Comparison of ENCODE assay signal across 9 mouse cellular contexts in the genomic region with DNA sequence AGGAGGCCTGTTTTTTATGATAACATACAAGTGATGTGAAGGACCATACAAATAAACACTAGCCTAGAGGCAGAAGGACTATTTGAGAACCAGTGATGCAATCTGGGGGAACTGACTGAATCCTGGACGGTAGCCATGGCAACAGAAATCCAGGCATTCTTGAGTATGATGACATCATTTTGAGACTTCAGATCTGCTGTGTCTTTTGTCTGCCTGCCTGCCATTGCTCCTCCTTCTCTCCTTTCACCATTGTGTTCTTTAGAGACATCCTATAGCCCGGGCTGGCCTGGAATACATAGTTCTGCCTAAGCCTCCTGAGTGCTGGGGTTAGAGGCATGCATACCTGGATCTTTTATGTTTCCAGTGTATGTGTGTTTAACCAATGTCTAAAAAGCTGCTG.
DNase-seq lines count a peak whose midpoint lies in the region; ATAC-seq and TF ChIP-seq lines count a peak whose summit lies in the region.
"Had no signal": no experiment of that assay in that cellular context is flagged by ENCODE, and none has a peak within 500 bp of the region (broad histone marks: within the 10 kb centered on the region; RNA-seq: fewer than 3 reads in every experiment).

No protein-coding gene starts in this region.

- DNase-seq in layer of hippocampus, adult 11-12 months (ENCODE audit: low spot score) = peak; percentile 18
- no peak for DNase-seq in layer of hippocampus, postnatal 25 days (ENCODE audit: extremely low spot score in 1 of 2, low spot score in 1 of 2)
- peak; percentile 20 for DNase-seq in embryonic facial prominence, embryonic 10.5 days (ENCODE audit: low spot score)
- DNase-seq in layer of hippocampus, postnatal 14 days (ENCODE audit: low spot score in 2 of 2) = peak; percentile 8 to 15
- no peak for DNase-seq in gastrocnemius, adult 8-10 months (ENCODE audit: low spot score in 2 of 2)
- no peak for DNase-seq in gastrocnemius, postnatal 36 days

- intact Hi-C loops in gastrocnemius, postnatal 36 days (cut with DNase I) = no loop called here

- no peaks in the 10 kb centered on the region for H3K36me3 ChIP-seq in embryonic facial prominence, embryonic 10.5 days (replicated peaks)
- no peaks in the 10 kb centered on the region for H3K36me3 ChIP-seq in myocyte (ENCODE audit: control insufficient read depth, insufficient read depth)
- H3K36me3 ChIP-seq: neural tube, embryonic 12.5 days had no signal

- no peaks in the 10 kb centered on the region for H3K79me2 ChIP-seq in myocyte (ENCODE audit: control insufficient read depth, insufficient read depth)

- no peak overlapping the region for H3K27ac ChIP-seq in embryonic facial prominence, embryonic 10.5 days (replicated peaks)
- H3K27ac ChIP-seq: neural tube, embryonic 12.5 days had no signal

- H3K27me3 ChIP-seq in embryonic facial prominence, embryonic 10.5 days (replicated peaks; ENCODE audit: low read depth, poor library complexity, severe bottlenecking) = no peaks in the 10 kb centered on the region
- no peaks in the 10 kb centered on the region for H3K27me3 ChIP-seq in myocyte (ENCODE audit: control insufficient read depth, insufficient read depth, insufficient read length)
- H3K27me3 ChIP-seq: neural tube, embryonic 12.5 days had no signal

- H3K9me3 ChIP-seq in embryonic facial prominence, embryonic 10.5 days = no peaks in the 10 kb centered on the region
- H3K9me3 ChIP-seq: neural tube, embryonic 12.5 days had no signal

- 61% methylated on average over 2 of the region's 2 CpGs for WGBS in embryonic facial prominence, embryonic 10.5 days

- no peak for TF ChIP-seq POLR2A in myocyte (IDR thresholded peaks at IDR 0.05; ENCODE audit: insufficient read length, low read depth)

- no peak overlapping the region for H3K4me2 ChIP-seq in myocyte (ENCODE audit: low read depth)
- H3K4me2 ChIP-seq: neural tube, embryonic 12.5 days had no signal

- no peak overlapping the region for H3ac ChIP-seq in myocyte (ENCODE audit: control insufficient read depth, insufficient read length)

- no peak for ATAC-seq in erythroblast, adult 5-6 weeks (replicated peaks; ENCODE audit: low FRiP score, poor library complexity, severe bottlenecking)

- H3K4me3 ChIP-seq in embryonic facial prominence, embryonic 10.5 days = no peak overlapping the region
- no peak overlapping the region for H3K4me3 ChIP-seq in myocyte
- H3K4me3 ChIP-seq: neural tube, embryonic 12.5 days had no signal

- peaks cover 5% of the 10 kb centered on the region; the same call in 1 of the 2 replicates for H3K4me1 ChIP-seq in embryonic facial prominence, embryonic 10.5 days
- H3K4me1 ChIP-seq: neural tube, embryonic 12.5 days had no signal

TF ChIP-seq in myocyte, 11 proteins besides CTCF, POLR2A, EP300 and RAD21:
- peak; percentile 55; the same call in 1 of the 2 replicates for TF ChIP-seq CEBPB (IDR thresholded peaks at IDR 0.05; ENCODE audit: insufficient read depth, poor library complexity, severe bottlenecking)
- TF ChIP-seq TCF3 (IDR thresholded peaks at IDR 0.05; ENCODE audit: insufficient read length, low read depth) = no peak
- no peak for TF ChIP-seq POLR2AphosphoS2 (IDR thresholded peaks at IDR 0.05; ENCODE audit: insufficient read length, low read depth)
- no peak for TF ChIP-seq MYOD1 (IDR thresholded peaks at IDR 0.05; ENCODE audit: control insufficient read depth in 1 of 3, insufficient read length in 2 of 3, low read depth in 2 of 3)
- TF ChIP-seq E2F4 (IDR thresholded peaks at IDR 0.05; ENCODE audit: insufficient read depth) = no peak

Comparison
In these comparisons a context has a peak if more than half of its experiments do, and no peak if none do; other contexts are left out.
1. DNase-seq: peak in layer of hippocampus, adult 11-12 months (single experiment), embryonic facial prominence, embryonic 10.5 days (single experiment) and layer of hippocampus, postnatal 14 days (2 of 2); none in layer of hippocampus, postnatal 25 days (0 of 2), gastrocnemius, adult 8-10 months (0 of 2) and gastrocnemius, postnatal 36 days (0 of 2).